Mouse (Mus musculus) erythroblast, embryonic 14.5 days (primary cell): Measurements from ENCODE around the gene Bpi.

Experiments
- GATA1 ChIP-seq: IDR thresholded peaks from 2 replicates; pipeline ENCODE4 v1.6.1; 2012; ENCODE audit warnings: low read length, inconsistent platforms, mixed read lengths
- TAL1 ChIP-seq: IDR thresholded peaks from 3 replicates; pipeline ENCODE4 v1.6.1; 2012; ENCODE audit warnings: low read length, inconsistent platforms, mixed read lengths

DNA sequence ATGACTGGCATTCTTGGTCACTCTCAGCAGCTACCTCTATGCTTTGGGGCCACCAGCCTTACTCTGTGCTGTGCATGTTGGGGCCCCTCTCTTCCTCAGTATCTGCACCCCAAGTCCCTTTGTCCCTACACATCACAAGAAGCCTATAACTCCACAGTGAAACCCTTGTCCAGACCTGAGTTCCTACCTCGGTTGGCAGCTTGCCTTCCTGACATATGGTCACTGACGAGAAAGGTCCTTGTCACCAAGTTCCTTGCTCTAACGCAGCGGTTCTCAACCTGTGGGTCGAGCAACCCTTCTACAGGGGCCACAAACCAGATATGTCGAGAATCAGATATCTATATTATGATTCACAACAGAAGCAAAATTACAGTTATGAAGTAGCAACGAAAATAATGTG is 25.2 kb downstream of the Bpi start:
- TF ChIP-seq GATA1 (no peak), TAL1 (no peak)
